Mouse (Mus musculus): ENCODE results near the gene Susd1. TPM values are rescaled to one million over a fixed set of nuclear protein-coding genes. Genes with fewer than 3 reads are reported as not detected.

The Susd1 gene
- polyA plus RNA-seq, 1 experiment = 2.8 TPM

DNA sequence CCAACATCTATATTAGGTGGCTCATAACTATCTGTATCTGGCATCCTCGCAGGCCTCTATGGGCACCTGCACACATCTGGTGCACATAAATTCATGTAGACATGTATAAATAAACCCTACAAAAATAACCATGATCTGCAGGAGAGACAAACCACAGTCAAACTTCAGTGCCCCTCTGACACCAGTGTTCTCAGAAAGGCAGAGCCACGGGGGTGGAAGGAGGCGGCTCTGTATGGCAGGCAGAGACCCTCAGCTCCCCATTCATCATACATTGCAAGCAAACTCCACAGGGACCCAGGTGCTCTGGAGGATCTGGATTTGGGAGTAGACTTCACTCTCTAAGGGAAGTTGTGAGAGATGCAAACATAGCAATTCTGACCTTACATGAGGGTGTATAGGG is 6.6 kb upstream of the Susd1 start:
- no peak for TF ChIP-seq GATA1 (IDR thresholded peaks at IDR 0.05; ENCODE audit: low read length)

DNA sequence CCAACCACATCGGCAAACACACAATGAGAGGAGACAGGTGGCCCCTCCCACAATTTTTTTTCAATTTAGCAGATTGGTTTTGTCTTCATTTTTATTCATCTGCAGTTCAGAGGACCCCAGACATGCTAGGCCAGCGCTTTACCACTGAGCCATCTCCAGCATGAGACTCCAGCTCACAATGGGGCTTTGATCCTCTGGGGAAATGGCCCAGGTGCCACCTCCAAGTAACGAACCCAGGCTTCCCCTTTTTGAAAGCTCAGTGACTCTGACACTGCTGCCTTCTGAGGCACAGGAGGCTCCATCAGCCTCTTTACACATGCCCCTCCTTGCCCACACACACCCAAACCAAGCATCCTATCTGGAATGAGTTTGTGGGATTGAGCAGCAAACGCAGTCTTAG is 5.7 kb upstream of the Susd1 start:
- TF ChIP-seq GATA1 (IDR thresholded peaks at IDR 0.05; ENCODE audit: low read length) = no peak

DNA sequence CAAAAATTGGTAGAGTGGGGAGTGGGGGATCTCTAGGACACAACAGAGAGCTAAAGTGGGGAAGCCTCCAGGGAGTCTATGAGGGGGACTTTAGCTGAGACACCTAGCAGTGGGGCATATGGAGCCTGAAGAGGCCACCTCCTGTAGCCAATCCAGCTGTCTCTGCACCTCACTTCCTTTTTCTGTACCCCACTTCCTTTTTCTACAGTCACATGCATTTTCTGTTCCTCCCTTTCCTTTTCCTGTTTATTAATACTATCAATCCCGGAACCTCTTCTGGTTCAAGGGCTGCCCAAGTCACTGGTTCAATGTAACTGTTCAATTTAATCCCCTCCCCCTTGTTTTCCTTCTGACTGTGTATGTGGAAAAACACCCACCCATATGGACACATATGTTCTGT is 2.8 kb upstream of the Susd1 start:
- TF ChIP-seq GATA1 (IDR thresholded peaks at IDR 0.05; ENCODE audit: low read length) = no peak

DNA sequence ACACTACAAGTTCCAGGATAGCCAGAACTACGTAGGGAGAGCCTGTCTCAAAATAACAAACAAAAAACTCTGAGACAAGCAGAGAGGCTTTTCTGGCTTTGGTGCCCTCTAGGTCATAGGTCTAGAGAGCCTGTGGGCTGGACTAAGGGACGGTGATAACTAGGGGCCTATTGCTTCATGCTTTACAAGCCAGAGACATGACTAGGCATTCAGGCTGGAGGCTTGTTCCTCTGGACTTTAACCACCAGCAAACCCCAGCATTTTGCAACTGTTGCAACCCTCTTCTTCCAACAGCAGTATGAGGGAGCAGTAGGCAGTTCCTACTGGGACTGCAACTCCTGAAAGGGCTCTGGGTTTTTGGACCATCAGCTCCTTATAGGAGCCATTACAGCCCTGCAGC is 1.5 kb upstream of the Susd1 start:
- TF ChIP-seq GATA1 (IDR thresholded peaks at IDR 0.05; ENCODE audit: low read length) = no peak

DNA sequence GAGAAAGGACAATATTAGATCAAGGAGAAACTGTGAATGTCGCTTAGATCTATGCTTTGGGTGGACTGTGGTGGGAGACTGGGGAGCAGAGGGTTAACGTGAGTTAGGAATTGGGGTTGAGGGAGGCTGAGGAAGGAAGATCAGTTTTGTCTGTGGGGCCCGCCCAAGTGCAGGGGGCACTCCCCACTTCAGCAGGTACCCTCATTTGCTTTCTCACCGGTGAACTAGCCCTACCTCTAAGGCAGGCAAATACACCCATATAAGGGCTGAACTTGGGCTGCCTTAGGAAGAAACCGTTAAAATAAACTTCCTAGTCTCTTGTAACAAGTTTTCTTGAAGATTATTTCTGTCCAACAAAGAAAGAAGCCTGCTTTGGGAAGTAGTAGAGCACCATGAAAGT is 608 bp upstream of the Susd1 start:
- TF ChIP-seq GATA1 (IDR thresholded peaks at IDR 0.05; ENCODE audit: low read length) = no peak

DNA sequence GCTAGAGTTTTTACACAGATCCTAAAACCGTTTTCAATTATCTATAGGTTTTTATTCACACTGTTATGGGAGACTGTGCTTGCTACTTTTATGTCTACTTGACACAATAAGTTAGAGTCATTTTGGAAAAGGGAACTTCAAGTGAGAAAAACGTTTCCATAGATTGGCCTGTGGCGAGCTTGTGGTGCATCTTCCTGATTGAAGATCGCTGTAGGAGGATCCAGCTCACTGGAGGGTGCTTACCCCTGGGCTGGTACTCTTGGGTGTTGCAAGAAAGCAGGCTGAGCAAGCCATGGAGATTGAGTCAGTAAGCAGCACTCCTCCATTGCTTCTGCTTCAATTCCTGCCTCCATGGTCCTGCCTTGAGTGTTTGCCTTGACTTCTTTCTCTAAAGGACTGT is 2.5 kb downstream of the Susd1 start:
- no peak for TF ChIP-seq GATA1 (IDR thresholded peaks at IDR 0.05; ENCODE audit: low read length)

DNA sequence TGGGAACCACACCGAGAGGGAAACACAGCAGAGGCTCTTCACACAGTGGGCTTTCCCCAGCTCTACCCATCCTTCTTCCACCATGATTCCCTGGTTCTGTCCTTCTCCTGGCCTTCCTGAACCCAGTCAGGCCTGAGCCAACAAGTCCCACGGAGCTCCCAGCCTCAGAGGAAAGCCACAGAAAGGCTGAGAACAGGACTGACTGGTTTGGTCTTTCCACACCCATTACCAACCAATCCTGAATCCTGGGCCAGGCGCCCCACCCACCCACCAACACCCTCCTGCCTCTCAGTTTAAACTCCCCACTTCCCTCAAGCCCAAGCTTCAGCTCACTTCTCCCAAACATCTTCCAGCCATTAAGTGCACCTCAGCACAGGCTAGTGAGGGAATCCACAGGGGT is 4.4 kb downstream of the Susd1 start:
- TF ChIP-seq GATA1 (IDR thresholded peaks at IDR 0.05; ENCODE audit: low read length) = no peak

DNA sequence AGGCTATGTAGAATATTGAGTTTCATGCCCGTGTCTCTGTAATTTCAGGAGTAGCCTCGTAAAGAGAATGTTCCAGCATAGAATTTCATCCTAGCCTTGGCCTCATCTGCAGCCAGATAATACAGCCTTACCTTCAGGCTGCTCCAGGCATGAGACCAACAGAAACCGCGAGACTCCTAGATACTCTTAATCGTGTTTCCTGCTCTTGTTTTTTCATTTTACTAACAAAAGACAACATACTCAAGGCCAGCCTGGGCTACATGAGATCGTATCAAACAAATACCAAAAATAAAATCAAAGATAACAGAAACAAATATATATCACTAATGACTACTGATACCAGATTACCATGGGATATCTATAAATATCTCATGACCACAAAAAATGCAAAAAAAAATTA is 9.3 kb downstream of the Susd1 start:
- TF ChIP-seq GATA1 (IDR thresholded peaks at IDR 0.05; ENCODE audit: low read length) = no peak

DNA sequence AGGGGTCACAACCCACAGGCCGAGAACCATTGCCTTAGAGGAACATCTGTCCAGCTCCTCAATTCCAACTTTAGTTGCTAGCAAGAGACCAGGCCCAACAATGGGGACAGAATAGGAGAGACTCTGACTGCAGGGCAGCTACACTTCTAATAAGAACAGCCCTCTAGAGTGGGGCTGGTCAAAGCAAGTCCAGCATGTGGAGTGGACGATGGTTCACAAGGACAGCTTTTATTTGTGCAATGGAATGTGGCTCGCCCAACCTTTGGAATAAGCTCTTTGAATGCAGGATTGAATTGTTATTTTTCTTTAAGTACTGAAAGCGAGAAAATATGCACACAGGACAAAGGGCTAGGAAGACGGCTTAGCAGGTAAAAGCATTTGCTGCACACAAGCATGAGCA is 12.0 kb downstream of the Susd1 start:
- TF ChIP-seq GATA1 (IDR thresholded peaks at IDR 0.05; ENCODE audit: low read length) = no peak

DNA sequence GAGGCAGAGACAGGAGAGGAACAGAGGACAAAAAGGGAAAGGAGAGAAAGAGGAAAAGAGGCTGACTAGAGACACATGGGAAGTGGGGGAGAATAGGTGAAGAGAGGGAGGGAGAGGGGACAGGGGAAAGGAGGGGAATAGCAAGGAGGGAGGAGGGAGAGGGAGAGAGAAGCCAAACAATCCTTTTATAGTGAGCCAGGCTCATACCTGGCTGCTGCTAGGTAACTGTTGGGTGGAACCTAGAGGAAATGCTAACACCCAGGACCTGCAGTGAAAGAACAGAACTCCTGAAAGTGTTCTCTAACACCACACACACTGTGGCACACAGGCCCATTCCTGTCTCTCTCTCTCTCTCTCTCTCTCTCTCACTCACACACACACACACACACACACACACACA is 15.6 kb downstream of the Susd1 start:
- no peak for TF ChIP-seq GATA1 (IDR thresholded peaks at IDR 0.05; ENCODE audit: low read length)

DNA sequence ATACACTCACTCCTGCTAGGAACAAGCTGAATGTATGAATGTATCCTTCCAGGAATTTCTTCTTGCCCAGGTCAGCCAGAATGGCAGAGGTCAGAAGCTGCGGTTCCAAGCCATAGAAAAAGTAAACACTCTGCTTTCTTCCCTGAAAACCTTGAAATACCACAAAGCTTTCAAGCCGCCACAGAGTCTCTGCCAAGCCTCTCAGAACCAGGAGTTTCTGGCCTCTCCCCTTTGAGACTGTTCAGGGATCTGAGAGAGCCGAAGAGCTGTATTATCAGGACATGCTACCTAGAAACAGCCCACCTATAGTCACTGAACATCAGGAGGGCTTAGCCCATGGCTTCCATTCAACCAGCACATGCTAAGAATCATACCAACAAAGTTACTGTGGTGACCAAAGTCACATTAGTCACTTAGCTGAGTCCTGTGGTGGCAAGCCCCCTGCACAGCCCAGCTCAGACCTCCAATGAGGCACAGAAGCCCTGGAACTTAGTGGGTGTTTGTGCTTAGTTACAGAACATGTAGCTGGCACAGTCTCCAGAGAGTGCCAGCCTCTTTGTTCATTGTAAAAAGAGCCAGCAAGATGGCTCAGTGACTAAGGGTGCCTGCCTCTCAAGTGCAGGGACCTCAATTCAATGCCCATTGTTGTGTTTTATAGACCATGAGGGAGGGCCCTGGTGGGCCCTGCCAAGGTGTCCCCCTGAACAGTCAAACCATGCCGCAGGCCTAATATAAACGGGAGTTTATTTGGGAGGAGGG is 16.2 kb downstream of the Susd1 start:
- no peak for TF ChIP-seq GATA1 (IDR thresholded peaks at IDR 0.05; ENCODE audit: low read length)

DNA sequence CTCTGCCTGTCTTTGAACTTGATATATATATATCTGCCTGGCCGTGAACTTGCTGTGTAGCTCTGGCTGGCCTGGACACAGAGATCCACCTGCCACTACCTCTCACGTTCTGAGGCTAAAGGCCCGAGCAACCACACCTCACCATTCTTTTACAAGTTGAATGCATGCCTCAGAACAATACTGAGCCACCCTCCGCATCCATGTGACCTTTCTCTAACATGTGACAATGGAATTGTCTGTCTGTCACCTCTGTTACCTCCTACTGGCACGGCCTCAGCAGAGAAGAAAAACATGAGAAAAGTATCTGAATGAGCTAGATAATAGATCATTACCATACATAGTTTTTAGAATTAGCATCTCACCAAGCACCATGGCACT is 17.1 kb downstream of the Susd1 start:
- TF ChIP-seq GATA1 (IDR thresholded peaks at IDR 0.05; ENCODE audit: low read length) = no peak

DNA sequence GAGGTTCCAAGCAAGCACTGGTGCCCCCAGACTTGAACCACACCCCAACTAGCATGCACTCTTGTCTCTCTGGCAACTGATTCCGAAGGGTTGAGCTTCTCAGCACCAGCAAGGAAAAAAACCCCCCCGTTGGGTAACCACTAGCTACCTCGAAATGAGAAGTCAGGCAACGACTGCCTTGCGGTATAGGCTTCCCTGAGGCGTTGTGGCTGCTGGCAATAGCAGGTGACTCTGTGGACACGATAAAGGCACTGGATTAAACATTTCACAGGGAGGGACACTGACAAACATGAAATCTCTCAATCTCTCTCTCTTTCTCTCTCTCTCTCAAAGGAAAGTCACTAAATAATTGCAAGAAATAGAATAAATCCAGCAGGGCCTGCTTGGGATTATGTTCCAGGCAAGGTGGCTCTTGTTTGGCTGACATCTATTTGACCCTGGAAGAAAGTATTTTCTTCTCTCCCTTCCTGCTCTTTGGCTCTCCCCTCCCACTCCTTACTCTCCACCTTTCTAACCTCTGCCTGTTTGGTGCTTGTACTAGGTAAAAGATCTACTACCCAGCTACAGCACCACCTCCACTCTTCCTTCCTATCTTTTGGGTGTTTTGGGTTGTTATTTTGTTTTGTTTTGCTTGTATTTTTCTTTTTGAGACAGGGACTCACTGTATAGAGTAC is 17.6 kb downstream of the Susd1 start:
- TF ChIP-seq GATA1 (IDR thresholded peaks at IDR 0.05; ENCODE audit: low read length) = no peak

DNA sequence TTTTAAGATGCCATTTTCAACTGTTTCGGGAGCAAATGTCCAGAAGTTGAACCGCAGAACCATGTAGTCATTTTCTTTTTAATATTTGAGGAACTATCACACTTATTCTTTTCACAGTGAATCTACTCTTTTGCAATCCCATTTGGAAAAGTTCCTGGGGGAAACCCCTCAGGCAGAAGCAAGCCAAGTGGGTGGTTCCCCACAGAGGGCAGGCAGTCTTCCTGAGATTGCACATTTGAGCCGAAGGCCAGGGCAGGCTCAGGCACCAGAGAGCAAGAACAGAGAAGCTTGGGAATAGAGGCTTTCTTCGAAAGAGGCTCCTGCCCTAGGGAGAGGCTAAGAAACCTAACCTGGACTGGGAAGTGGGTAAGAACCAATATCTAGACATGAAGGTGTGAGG is 19.2 kb downstream of the Susd1 start:
- no peak for TF ChIP-seq GATA1 (IDR thresholded peaks at IDR 0.05; ENCODE audit: low read length)

DNA sequence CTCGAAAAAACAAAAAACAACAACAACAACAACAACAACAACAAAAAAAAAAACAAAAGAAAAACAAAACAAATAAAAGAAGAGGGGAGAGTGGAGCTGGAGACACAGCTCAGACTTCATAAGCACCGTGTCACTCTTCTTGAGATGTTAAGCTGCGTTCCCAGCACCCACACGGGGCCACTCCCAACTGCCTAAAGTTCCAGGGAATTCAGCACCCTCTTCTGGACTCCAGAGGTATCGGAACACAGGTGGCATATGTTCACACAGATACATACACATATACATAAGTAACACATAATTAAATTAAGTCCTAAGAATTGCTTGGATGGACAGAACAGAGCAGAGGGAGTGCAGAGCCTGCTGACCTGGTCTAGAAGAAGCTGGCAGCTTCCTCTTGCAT is 25.0 kb downstream of the Susd1 start:
- TF ChIP-seq GATA1 (IDR thresholded peaks at IDR 0.05; ENCODE audit: low read length) = no peak

DNA sequence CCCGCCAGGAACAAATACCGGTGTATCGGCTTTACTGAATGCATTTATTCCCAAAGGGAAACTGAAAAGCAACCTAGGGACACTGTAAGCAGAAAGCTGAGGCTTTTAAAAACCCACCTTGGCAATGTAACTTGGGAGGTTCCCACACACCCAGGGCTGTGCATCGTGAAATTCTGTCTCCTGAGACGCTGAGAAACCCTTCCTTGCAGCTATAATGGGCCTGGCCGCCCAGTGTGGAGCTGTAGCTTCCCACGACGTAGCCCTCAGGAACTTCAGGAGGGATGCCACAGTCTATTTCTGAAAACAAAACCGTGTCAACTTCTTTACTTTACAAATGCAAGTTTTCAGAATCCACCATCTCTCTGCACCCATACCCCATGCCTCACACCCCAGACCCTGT is 27.3 kb downstream of the Susd1 start:
- TF ChIP-seq GATA1 (IDR thresholded peaks at IDR 0.05; ENCODE audit: low read length) = no peak

DNA sequence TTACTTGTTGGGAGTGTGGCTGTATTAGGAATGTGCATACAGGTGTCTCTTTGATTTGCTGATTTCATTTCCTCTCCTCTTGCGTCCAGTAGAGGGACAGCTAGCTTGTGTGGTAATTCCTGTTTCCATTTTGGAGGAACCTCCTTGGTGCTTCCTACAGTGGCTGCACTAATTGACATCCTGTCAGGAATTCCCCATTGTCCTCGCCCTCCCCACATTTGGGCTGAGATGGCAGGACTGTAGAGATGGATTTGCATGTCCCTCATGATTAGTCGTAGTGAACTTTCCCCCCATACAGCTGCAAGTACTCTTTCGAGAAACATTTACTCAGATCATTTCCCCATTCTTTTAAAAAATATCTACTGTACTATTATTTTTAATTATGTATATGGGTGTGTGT is 30.7 kb downstream of the Susd1 start:
- no peak for TF ChIP-seq GATA1 (IDR thresholded peaks at IDR 0.05; ENCODE audit: low read length)

Data from G1E-ER4 (cell line).